Mouse (Mus musculus) adrenal gland, postnatal 0 days (tissue): ENCODE measurements around the gene Pcnx4. TPM values are rescaled to one million over a fixed set of nuclear protein-coding genes. Genes with fewer than 3 reads are reported as not detected.

Source experiments
- polyA plus RNA-seq: library from polyadenylated mRNA; unstranded; fragments of >200 nt; fragmentation: Nextera tagmentation; extraction: Ambion mirVana; gene quantifications from 2 replicates; pipeline ENCODE4 v1.2.1, GENCODE M21; 2015

Pcnx4 gene
- 7.1 and 7.6 TPM in 2 replicates for polyA plus RNA-seq

DNA sequence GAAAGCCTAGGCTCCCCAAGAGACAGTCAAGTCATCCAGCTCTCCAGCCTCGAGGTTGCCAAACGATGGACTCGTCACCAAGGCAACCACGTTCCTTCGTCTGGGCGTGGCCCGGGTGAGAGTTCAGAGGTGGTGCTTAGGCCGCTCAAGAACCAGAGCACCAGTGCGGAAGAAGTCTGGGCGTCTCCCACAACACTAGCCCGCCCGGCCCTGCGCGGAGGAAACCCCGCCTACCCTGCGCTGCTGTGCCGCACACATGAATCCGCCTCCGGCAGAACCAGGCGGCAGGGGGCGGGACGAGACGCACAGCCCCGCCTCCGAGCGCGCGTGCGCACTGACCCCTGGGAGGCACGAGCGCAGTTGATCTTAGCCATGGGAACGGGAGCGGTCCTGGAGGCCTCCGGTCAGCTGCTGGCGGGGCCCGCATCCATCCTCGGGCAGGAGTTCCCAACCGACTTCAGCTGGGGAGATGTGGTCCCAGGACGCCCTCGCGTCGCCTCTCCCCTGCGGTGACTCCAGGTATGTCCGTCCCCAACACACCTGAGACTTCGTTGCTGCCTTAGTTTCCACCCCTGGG lies at the start of gene Pcnx4:
Pcnx4 (plus strand) TSS at position 363 of the 577 bp plus-strand sequence.

Other genes starting within 250 kb of the Pcnx4 start
- gene Rtn1, start 127.3 kb upstream of the Pcnx4 start, polyA plus RNA-seq = 141 and 475 TPM in 2 replicates
- 0.76 and 1.3 TPM in 2 replicates for gene Lrrc9, start 94.5 kb upstream of the Pcnx4 start, polyA plus RNA-seq
- gene Gm4756, start 113.3 kb downstream of the Pcnx4 start, polyA plus RNA-seq = not detected in 2 replicates
- 72.7 and 125 TPM in 2 replicates for gene Dhrs7, start 128.5 kb downstream of the Pcnx4 start, polyA plus RNA-seq
- 76.8 and 95.7 TPM in 2 replicates for gene Ppm1a, start 221.1 kb downstream of the Pcnx4 start, polyA plus RNA-seq